Mouse (Mus musculus) layer of hippocampus, adult 18-20 months (tissue): Measurements from ENCODE around the gene Ikbke. TPM values are rescaled to one million over a fixed set of nuclear protein-coding genes. Genes with fewer than 3 reads are reported as not detected.

Experiments used
- DNase-seq, 2 experiments: peaks; one replicate each; pipeline ENCODE4 v3.0.0; 2022; ENCODE audit warnings: low spot score in 2 of 2
- total RNA-seq, 2 experiments: library from RNA; stranded (reverse); gene quantifications; 2 replicates each; pipeline ENCODE4 v1.2.3; 2021

The Ikbke gene
- total RNA-seq, 2 experiments from 2014 or later: 1.2 to 1.8 TPM

- no peak for DNase-seq
Observed at GRCm38 (mm10) chr1:131239576-131240193, 39.7 kb downstream of the Ikbke start.

GRCm38 (mm10) chr1:131238931-131239381, 40.5 kb downstream of the Ikbke start:
- DNase-seq: no peak

- no peak for DNase-seq
Observed at GRCm38 (mm10) chr1:131236077-131236476, 43.3 kb downstream of the Ikbke start.

DNA sequence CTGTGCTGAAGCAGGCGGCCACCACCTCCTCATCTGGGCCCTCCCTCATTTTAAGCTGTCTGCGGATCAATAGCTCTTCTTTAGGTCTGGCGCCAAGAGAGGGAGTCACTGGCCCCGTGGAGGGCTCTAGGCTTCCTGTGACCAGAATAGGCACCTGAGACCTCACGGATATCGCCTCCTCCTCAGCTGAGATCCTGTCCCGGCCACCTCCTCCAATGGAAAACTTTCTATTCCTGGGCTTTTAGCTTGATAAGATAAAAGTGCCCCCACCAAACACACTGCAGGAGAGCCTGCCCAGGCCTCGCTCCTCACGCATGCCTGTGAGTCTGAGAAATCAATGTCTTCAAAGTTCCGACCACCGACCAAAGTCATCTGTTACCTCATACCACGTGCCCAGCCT, 45.9 kb downstream of the Ikbke start:
- no peak for DNase-seq

DNA sequence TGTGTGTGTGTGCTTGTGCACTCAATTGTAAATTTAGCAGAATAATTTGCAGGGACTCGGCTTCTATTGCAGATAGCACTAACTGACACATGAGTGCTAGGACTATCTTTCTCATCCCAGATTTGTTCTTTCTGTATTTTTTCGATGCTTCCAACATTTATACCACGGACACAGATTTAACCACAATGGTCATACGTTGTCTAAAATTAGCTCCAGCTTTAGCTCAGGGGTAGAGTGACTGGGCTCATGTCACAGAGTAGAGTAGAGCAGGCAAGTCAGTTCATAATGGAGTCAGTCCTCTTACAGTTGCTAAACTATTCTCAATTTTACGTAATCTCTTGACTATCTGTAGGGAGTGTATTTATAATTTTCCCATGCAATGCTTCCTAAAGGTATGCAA, 50.7 kb downstream of the Ikbke start:
- no peak for DNase-seq

- no peak for DNase-seq
Observed at GRCm38 (mm10) chr1:131228225-131228624, 51.2 kb downstream of the Ikbke start.

- no peak for DNase-seq
Observed at GRCm38 (mm10) chr1:131224848-131225471, 54.4 kb downstream of the Ikbke start.

DNA sequence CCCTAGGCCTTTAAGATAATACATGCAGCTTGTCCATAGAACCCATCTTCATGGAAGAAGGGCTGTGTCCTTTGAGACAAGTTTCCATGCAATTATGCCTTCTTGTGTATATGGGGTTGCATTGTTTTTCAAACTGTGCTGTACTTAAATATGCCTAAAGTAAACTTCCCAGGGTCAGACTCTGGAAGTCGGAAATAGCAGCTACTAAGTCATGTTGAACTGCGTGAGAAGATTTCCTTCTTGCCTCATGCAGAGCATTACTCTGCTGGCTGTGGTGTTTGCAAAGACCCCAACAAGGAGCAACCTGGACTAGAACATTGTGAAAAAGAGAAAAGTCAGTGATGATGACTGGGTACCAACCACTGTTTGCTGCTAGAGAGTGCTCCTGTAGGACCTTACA, 56.1 kb downstream of the Ikbke start:
- DNase-seq: no peak

DNA sequence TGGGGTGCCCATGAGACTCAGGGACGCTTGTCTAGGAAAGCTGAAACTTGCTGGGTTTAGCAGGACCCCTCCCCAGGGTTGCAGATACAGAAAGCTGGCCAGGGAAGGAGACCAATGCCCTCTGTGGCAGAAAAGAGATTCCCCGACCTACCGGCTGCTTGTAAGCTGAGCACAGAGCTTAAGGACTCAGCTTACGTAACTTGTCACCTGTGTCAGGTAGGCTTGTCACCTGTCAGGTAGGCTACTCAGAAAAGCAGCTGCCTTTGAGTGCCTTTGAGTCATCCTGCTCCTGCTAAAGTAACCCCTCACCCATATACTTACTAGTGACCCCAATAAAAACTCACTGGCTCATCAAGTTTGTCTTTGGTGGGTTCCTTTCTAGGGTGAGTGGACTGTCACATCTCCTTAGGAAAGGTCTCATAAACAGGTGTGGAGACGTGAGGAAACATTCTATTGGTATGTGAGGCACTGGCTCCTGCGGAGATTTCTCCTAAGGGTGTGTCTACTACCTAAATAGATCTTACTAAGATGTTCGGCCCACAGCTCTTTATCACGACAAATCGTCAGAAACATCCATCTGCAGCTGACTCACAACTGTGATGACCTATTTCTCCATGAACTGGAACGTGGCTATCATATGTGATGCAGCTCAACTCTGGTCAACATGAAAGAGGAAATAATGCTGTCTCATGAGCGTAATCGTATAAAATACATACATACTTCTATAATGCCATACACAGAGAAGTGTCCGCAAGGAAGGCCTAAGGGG, 57.4 kb downstream of the Ikbke start:
- no peak for DNase-seq

DNA sequence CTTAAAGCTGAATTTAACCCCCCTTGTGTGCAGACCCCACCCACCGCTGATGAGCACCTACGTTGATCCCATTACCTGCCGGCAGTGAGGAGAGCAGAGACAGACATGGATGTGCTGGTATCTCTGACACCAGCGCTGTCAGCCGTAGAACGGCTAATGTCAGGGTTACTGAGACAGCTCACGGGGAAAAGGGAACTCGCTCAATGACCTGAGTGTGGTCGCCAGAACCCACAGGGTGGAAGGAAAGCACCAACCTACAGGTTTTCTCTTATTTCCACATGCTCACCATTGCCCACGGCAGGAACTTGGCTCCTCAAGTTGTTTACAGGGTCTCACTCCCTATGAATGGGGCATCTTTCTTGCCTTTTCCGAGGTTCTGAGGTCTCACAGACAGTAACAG, 60.5 kb downstream of the Ikbke start:
- DNase-seq: no peak

GRCm38 (mm10) chr1:131213361-131213760, 66.0 kb downstream of the Ikbke start:
- DNase-seq: no peak

DNA sequence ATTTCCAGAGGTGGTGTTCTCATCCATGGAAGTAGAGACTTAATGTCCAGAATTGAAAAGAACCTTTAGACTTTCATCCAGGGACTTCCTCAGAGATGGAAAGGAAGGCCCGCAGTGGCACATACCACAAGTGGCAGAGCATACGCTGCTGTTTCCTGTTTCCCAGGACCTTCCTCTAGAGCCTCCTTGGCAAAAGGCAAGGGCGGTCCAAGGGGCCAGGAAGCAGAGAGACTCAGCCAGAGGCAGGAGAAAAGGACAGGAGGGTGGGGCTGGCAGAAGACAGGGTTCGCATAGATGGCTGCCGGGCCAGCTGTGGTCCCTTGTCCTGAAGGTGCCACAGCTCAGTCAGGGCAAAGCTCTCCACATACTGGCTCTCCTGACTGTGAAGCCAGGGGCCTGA, 66.5 kb downstream of the Ikbke start:
- no peak for DNase-seq

DNA sequence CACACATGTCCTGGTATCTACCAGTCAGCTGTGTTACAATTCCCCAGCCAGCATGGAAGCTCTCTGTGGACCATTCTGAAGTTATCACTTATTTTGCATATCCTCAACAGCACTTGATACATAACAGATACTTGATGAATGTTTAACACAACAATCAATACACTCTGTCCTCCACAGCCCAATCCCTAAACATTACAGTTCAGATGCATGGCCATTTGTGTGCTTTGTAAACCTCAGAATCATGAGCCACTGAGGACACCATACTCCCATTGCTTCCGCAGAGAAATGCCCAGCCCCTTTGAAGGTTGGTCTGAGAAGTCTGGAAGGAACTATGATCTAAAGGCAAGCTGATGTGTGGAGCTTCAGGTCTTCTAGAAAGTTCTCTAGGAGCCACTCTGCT, 67.8 kb downstream of the Ikbke start:
- DNase-seq: no peak

DNA sequence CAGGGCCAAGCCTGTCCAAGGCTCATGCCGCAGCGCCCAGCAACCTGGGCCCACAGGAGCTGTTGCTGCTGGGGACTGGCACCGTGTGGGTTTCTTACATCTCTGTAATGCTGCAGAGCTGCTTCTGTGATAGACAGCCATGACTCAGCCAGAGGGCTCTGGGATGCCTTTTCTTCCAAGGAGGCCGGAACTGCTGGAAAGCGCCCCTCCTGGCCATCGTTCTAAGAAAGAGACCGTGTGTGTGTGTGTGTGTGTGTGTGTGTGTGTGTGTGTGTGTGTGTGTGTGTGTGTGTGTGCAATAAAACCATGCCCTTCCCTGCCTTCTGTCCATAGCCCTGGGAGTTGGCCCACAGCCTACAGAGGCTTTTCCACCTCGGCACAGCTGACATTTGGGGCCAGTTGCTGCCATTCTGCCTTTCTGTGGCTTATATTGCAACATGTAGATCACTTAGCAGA, 69.4 kb downstream of the Ikbke start:
- DNase-seq: peak in 1 of 2 experiments; percentile 20

GRCm38 (mm10) chr1:131208800-131209199, 70.6 kb downstream of the Ikbke start:
- DNase-seq: no peak

DNA sequence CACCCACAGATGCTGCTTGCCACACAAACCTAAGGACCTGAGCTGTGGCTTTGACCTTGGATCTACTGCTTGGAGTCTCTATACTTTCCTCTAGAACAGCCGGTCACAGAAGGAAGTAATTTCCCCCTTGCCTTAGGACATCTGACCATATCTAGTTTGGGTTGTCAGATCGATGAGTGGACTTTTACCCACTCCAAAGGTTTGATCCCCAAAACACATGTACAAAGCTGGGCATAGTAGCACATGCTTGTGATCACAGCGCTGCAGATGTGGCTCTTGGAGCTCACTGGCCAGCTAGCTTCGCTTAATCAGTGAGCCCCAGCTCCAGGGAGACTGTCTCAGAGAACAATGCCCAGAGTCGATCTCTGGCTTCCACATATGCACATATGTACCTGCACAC, 71.3 kb downstream of the Ikbke start:
- no peak for DNase-seq

DNA sequence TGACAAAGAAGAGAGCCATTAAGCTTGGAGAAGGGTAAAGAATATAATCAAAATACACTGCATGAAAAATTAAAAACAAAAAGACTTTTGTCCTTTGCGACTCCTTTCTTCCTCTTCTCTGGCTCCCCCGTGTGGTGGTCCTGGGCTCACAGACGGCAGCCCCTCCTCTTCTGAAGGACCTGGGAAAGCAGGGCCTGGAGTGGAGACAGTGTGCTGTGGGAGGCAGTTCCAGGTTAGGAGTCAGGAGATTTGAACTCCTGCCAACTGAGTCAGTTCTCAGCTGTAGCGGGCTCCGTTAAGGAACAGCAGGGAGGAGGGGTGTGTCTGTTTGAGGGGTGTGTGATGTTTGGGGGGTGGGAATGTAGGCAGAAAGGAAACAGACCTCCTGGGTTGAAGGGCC, 71.9 kb downstream of the Ikbke start:
- peak in 1 of 2 experiments; percentile 62 for DNase-seq

- DNase-seq: no peak
Observed at GRCm38 (mm10) chr1:131206342-131206741, 73.1 kb downstream of the Ikbke start.

GRCm38 (mm10) chr1:131204461-131204860, 74.9 kb downstream of the Ikbke start:
- no peak for DNase-seq
